Mouse (Mus musculus): ENCODE results near the gene Asic2.

The Asic2 gene

GRCm38 (mm10) chr11:81974577-81974976, 6.3 kb upstream of the Asic2 start:
- H3K27me3 ChIP-seq (ENCODE audit: control insufficient read depth, insufficient read depth, low read length, poor library complexity, severe bottlenecking): no peaks in the 10 kb centered on the region
- DNase-seq (ENCODE audit: low read depth, low spot score): peak; percentile 44
- no peaks in the 10 kb centered on the region for H3K36me3 ChIP-seq (ENCODE audit: control insufficient read depth, insufficient read depth, low read length, poor library complexity, severe bottlenecking)

GRCm38 (mm10) chr11:81973699-81974098, 5.4 kb upstream of the Asic2 start:
- Histone ChIP-seq H3K27me3 (ENCODE audit: control insufficient read depth, insufficient read depth, low read length, poor library complexity, severe bottlenecking) (no peaks in the 10 kb centered on the region), H3K36me3 (ENCODE audit: control insufficient read depth, insufficient read depth, low read length, poor library complexity, severe bottlenecking) (no peaks in the 10 kb centered on the region)
- peak; percentile 56 for DNase-seq (ENCODE audit: low read depth, low spot score)

DNA sequence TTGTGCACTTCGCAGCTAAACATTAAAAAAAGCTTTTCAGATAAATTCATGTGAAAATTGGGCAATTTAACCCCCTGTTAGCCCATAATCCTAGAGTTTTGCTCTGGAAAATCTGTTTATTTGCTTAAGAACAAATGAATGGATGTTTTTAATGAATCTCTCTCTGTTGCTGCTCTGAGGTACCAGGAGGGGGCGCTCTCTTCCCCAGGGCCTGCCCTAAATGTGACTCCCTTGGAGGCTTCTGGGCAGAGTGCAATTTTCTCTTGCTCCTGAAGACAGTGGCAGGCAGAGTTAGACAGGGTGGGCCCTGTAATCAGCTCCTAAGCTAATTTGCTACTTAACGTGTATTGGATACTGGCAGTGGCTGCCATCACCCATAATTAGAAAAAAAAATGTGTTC, 3.8 kb upstream of the Asic2 start:
- peak; percentile 13 for DNase-seq (ENCODE audit: low read depth, low spot score)
- Histone ChIP-seq H3K36me3 (ENCODE audit: control insufficient read depth, insufficient read depth, low read length, poor library complexity, severe bottlenecking) (no peaks in the 10 kb centered on the region), H3K27me3 (ENCODE audit: control insufficient read depth, insufficient read depth, low read length, poor library complexity, severe bottlenecking) (no peaks in the 10 kb centered on the region)

- Histone ChIP-seq H3K27me3 (ENCODE audit: control insufficient read depth, insufficient read depth, low read length, poor library complexity, severe bottlenecking) (no peaks in the 10 kb centered on the region), H3K36me3 (ENCODE audit: control insufficient read depth, insufficient read depth, low read length, poor library complexity, severe bottlenecking) (no peaks in the 10 kb centered on the region)
- DNase-seq (ENCODE audit: low read depth, low spot score): peak; percentile 20
Measured at GRCm38 (mm10) chr11:81966626-81967289, 1.5 kb downstream of the Asic2 start.

DNA sequence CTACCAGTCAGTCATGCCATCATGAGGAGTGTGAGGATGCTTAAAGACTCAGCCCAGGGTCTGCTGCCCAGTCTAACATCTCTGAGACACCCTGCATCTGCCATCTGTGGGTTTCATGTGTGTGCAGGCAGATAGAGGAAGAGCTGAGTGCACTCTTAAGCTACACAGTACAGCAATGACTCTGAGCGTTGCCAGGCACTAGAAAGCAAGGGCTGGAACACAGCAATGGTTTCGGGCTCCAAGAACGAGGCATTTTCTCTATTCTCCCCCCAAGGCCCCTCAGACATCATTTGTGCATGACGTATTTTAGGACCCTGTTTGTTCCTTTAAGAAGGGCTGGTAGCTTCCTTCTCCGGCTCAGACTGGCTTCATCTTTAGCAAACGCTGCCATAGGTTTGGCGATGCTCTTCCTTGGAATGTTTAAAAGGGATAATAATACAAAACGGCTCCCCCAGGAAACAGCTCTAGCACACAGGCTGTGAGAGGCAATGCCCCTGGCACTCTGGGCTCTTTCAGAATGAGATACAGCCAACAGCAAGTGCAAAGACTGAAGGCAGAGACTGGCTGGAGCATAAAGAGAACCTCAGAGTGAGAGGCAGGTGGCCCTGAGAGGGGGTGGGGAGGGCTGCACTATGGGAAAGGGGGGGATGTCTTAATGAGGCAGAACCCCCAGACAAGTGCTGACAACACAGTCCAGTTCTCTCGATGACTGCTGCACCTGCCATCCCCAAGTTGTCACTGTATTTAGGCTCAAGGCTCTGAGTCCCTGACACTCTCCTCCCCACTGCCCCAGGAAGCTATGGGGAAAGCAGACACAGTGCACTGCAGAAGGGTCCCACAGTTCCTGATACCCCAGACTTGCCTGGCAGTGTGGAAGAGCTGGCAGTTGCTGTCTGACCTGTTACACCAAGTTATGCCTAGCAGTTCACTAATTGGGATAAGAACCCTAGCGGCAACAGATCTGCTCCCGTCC, 2.3 kb downstream of the Asic2 start:
- Histone ChIP-seq H3K27me3 (ENCODE audit: control insufficient read depth, insufficient read depth, low read length, poor library complexity, severe bottlenecking) (no peaks in the 10 kb centered on the region), H3K36me3 (ENCODE audit: control insufficient read depth, insufficient read depth, low read length, poor library complexity, severe bottlenecking) (no peaks in the 10 kb centered on the region)
- no peak for DNase-seq (ENCODE audit: low read depth, low spot score)

DNA sequence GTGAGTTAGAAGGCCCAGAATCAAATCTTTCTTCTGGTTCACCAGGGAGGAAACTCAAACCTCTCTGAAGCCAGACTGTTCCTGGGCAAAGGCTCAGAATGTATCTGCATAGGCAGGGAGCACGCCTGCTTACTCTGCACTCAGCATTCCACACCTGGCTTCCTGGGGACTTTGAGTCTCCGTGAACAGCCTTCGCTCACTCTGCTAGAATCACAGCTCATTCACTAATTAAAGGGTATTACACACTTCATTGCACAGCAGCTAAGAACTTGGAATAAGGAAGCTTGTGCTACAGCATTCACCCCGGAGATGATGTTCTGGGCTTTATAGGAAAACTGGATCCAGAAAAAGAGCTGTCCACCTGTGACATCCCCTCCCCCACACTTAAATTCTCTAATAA, 3.7 kb downstream of the Asic2 start:
- no peak for DNase-seq (ENCODE audit: low read depth, low spot score)
- no peaks in the 10 kb centered on the region for H3K36me3 ChIP-seq (ENCODE audit: control insufficient read depth, insufficient read depth, low read length, poor library complexity, severe bottlenecking)
- H3K27me3 ChIP-seq (ENCODE audit: control insufficient read depth, insufficient read depth, low read length, poor library complexity, severe bottlenecking): no peaks in the 10 kb centered on the region

- Histone ChIP-seq H3K36me3 (ENCODE audit: control insufficient read depth, insufficient read depth, low read length, poor library complexity, severe bottlenecking) (no peaks in the 10 kb centered on the region), H3K27me3 (ENCODE audit: control insufficient read depth, insufficient read depth, low read length, poor library complexity, severe bottlenecking) (no peaks in the 10 kb centered on the region)
- peak; percentile 38 for DNase-seq (ENCODE audit: low read depth, low spot score)
Measured at GRCm38 (mm10) chr11:81954398-81954797, 13.9 kb downstream of the Asic2 start.

DNA sequence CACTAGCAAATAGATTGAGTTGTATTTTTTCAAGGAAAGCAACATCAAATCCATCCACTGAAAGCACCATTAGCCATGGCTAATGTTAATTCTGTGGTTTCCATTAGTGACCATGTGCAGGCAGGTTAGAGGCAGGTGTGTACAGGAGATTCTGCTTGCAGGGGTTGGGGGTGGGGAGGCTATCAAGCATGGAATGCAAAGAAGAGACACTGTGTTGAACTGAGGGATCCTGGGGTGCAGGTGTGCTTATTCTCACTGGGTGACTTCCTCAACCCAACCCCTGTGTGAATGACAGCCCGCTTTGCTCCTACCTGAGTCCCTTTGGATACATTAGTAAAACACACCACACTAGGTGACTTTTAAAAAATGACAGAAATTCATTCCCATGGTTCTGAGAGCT, 20.2 kb downstream of the Asic2 start:
- no peak for DNase-seq (ENCODE audit: low read depth, low spot score)
- H3K36me3 ChIP-seq (ENCODE audit: control insufficient read depth, insufficient read depth, low read length, poor library complexity, severe bottlenecking): no peaks in the 10 kb centered on the region
- no peaks in the 10 kb centered on the region for H3K27me3 ChIP-seq (ENCODE audit: control insufficient read depth, insufficient read depth, low read length, poor library complexity, severe bottlenecking)

DNA sequence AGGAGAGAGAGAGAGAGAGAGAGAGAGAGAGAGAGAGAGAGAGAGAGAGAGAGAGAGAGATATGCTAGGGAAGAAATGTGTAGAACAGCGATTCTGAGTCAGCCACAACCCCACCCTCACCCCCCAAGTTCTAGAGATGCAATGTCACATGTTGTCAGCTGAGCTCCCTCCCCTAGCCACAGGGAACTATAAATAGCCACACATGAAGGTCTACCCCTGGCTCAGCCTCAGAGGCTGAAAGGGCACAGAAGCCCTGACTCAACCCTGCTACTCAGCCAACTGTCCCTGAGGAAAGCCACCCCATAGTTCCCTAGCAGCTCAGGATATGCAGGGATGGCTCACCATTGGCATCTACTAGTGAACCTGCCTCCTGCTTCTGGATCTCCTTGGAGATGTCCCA, 26.1 kb downstream of the Asic2 start:
- DNase-seq (ENCODE audit: low read depth, low spot score): no peak

DNA sequence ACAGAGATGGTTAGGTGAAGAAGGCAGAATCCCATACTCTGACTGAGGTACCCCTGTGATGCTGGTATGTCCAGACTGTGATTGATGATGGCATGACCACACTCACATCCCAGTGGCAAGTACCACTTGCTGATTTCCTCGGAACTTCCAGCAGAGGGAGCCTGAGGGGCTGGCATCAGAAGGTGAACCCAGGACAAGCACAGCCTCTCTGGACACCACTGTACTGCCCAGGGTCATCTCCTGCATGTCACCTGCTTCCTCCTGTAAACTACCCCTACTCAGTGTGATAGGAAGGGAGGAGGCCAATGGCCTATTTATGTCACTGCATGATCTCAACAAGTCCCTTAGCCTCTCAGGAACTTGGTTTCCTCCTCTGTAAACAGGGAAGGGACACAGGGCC, 27.3 kb downstream of the Asic2 start:
- H3K36me3 ChIP-seq (ENCODE audit: control insufficient read depth, insufficient read depth, low read length, poor library complexity, severe bottlenecking): no peaks in the 10 kb centered on the region
- H3K27me3 ChIP-seq (ENCODE audit: control insufficient read depth, insufficient read depth, low read length, poor library complexity, severe bottlenecking): no peaks in the 10 kb centered on the region
- DNase-seq (ENCODE audit: low read depth, low spot score): peak; percentile 19

More for the DNA sequence above, 26.1 kb downstream of the Asic2 start:
- Histone ChIP-seq H3K27me3 (ENCODE audit: control insufficient read depth, insufficient read depth, low read length, poor library complexity, severe bottlenecking) (no peaks in the 10 kb centered on the region), H3K36me3 (ENCODE audit: control insufficient read depth, insufficient read depth, low read length, poor library complexity, severe bottlenecking) (no peaks in the 10 kb centered on the region)

GRCm38 (mm10) chr11:81937516-81937915, 30.7 kb downstream of the Asic2 start:
- no peaks in the 10 kb centered on the region for H3K27me3 ChIP-seq (ENCODE audit: control insufficient read depth, insufficient read depth, low read length, poor library complexity, severe bottlenecking)
- no peaks in the 10 kb centered on the region for H3K36me3 ChIP-seq (ENCODE audit: control insufficient read depth, insufficient read depth, low read length, poor library complexity, severe bottlenecking)
- no peak for DNase-seq (ENCODE audit: low read depth, low spot score)

GRCm38 (mm10) chr11:81926393-81926792, 41.9 kb downstream of the Asic2 start:
- Histone ChIP-seq H3K36me3 (ENCODE audit: control insufficient read depth, insufficient read depth, low read length, poor library complexity, severe bottlenecking) (no peaks in the 10 kb centered on the region), H3K27me3 (ENCODE audit: control insufficient read depth, insufficient read depth, low read length, poor library complexity, severe bottlenecking) (no peaks in the 10 kb centered on the region)
- no peak for DNase-seq (ENCODE audit: low read depth, low spot score)

DNA sequence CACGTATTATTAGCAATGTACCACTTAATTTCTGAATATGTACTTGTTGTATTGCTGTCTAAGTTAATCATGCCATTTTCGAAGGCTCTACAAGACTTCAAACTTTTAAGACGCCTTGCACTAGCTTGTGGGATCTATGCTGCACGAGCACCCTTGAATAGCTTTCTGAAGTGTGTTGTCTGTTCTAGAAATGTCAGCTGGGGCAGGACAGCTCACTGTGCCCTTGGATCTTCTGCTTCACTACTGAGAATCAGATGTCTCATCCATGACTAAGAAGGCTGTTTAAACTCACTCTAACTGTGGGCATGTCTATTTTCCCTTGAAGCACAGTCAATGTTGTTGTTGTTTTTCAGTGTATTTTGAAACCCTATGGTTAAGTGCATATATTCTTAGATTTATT, 44.6 kb downstream of the Asic2 start:
- DNase-seq (ENCODE audit: low read depth, low spot score): no peak
- no peaks in the 10 kb centered on the region for H3K27me3 ChIP-seq (ENCODE audit: control insufficient read depth, insufficient read depth, low read length, poor library complexity, severe bottlenecking)
- H3K36me3 ChIP-seq (ENCODE audit: control insufficient read depth, insufficient read depth, low read length, poor library complexity, severe bottlenecking): no peaks in the 10 kb centered on the region

DNA sequence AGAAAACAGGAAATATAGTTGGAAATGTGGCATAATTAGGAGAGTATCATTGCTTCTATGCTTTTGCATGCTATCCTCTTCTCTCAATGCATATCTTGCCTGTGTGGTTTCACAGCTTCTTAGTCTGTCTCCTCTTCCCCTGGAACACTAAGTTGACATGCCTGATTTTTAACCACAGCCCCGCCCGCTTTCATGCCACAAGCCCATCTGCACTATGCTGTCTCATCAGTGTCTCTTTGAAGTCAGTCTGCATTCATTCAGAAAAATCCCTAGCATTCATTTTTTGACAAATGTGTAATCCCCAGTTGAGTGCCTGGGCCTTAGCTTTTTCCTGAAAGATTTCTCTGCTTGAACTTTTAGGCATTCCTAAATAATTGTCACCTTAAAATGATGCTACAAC, 45.2 kb downstream of the Asic2 start:
- no peaks in the 10 kb centered on the region for H3K36me3 ChIP-seq (ENCODE audit: control insufficient read depth, insufficient read depth, low read length, poor library complexity, severe bottlenecking)
- DNase-seq (ENCODE audit: low read depth, low spot score): no peak
- H3K27me3 ChIP-seq (ENCODE audit: control insufficient read depth, insufficient read depth, low read length, poor library complexity, severe bottlenecking): no peaks in the 10 kb centered on the region

DNA sequence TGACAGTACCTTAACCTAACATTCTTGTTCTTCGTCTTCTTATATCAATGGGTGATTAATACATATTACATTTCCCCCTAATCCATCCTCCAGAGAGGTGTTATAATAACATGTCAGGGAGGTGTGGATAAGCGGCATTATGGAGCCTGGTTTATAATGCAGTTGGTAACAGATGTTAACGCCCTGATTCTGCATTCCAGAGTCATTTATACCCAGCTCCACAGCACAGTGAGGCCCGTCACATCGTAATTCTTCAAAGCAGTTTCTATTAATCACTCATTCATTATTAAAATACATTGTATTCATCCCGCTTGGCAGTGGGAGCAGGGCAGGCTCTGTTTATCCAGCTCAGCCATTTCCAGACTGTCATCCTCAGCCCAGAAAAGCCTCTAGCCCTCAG, 52.8 kb downstream of the Asic2 start:
- Histone ChIP-seq H3K27me3 (ENCODE audit: control insufficient read depth, insufficient read depth, low read length, poor library complexity, severe bottlenecking) (no peaks in the 10 kb centered on the region), H3K36me3 (ENCODE audit: control insufficient read depth, insufficient read depth, low read length, poor library complexity, severe bottlenecking) (no peaks in the 10 kb centered on the region)
- DNase-seq (ENCODE audit: low read depth, low spot score): no peak

All from splenic B cell, adult 2 months (primary cell).